Mouse (Mus musculus): ENCODE measurements around the gene Cox14.
"Not testable (repeated sequence)": the region's sequence is repeated elsewhere in the genome, so short reads cannot be mapped to it uniquely, and the experiment has no call there.

The Cox14 gene

GRCm38 (mm10) chr15:99710221-99711190 is 14.9 kb upstream of the Cox14 start:
- peak in 1 of 2 experiments; percentile 60 for DNase-seq

GRCm38 (mm10) chr15:99711491-99711890 is 13.9 kb upstream of the Cox14 start:
- DNase-seq, result no peak

- peak in 1 of 2 experiments; percentile 67 for DNase-seq
These were observed 12.5 kb upstream of the Cox14 start for GRCm38 (mm10) chr15:99712666-99713559.

DNA sequence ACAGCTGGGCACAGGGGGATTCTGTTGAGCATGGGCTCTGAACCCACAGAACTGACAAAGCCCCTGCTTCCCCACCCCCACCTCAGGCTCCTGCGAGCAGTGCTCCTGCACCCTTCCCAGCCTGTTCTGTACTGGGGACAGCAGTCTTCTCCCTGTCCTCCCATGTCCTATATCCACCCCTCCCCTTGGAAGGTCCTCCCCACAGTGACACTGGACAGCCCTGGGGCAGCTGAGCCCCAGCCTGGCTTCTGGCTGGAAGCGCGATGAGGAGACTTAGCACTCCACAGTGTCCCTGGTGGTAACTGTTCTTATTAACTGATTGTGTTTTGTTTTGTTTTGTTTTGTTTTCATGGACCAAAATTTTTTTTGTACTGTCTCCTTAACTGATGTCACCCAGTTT is 11.8 kb upstream of the Cox14 start:
- no peak for DNase-seq

DNA sequence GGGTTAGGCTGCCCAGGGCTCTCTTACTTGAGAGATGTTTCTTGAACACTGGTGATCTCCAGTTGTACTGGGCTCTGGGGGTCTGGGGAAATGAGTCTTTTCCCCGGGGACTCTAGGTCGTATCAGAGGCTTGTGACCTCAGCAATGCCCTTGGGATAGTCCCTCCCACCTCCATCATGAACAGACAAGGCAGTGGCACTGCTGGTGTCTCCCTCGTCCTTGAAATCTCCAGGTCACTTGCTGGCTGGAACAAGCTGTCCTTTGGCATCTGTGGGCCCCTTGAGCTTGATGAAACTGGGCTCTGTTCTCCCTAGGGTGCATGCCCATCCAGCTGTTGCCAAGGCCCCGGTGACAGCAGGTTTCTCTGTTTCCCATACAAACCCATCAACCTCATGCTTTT is 11.2 kb upstream of the Cox14 start:
- DNase-seq, result peak in 1 of 2 experiments; percentile 68

- DNase-seq, result peak; percentile 86 to 87
These were observed 10.6 kb upstream of the Cox14 start for GRCm38 (mm10) chr15:99714858-99715257.

DNA sequence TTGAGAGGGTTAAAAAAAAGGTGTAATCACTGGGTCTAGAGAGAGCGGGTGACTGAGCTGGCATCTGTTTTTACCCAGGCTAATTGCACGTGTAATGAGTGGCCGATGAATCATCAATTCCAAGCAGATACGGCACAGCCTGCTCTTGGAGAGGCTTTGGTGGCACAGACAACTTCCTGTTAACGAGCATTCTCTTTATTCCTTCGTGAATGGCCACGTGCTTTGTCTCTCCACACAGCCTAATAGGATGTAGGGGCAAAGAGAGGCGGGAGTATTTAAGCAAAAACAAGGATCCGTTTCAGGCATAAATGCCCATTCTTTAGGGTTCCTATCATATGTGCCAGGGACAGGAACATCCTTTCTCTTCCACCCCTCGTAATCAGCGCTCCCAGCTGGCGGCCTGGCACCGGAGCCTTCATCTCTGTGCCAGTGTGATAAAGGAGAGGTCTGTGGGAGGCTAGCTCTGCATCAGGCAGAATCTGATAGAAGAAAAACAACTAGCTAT is 10.0 kb upstream of the Cox14 start:
- DNase-seq, result peak in 1 of 2 experiments; percentile 38

DNA sequence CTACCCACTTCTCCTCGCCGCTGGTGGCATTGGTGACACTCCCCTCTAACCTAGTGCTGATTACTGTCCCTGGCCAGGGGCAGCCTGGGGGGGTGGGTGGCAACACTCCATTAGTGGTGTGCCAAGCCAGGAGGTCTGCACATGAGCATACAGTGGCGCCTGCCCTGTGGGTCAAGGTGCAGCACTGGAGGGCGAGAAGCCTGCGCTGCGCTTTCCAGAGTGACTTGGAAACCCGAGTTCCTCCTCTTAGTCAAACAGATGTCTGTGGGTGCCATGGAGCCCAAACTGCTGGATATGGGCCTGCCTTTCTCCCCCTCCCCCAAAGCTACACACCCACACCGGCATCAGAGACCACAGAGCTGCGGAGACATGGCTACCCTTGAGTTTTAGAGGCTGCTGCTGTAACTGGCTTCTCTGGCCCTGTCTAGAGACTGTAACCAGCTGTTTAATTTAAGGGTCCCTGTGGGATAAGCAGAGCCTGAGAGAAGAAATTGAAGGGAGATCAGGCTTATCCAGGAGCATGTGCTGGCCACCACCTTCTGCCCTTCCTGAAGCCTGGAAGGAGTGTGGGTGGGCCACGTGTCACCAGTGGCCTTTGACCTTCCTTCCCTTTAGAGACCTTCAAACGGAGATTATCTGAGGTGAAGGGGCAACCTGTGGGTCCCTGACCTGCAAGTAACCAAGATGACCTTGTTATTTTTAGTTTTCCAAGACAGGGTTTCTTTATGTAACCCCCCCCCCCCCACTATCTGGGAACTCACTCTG is 9.3 kb upstream of the Cox14 start:
- DNase-seq, result peak; percentile 71 to 91

DNA sequence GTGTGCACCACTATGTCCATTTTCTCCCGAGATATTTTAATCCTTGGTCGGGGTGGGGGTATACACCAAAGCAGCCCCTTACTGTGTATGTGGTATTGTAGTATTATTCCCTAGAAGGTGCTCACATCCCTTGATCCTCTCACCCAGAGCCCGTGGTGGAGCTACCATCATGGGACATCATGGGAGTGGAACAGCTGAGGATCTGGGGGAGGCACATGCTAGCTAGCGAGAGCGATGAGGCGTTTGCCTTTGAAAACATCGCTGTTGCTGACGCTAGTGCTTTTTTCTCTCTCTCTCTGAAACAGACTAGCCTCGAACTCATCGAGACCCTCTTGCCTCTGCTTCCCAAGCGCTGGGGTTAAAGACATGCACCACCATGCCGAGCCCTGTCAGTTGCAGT is 8.6 kb upstream of the Cox14 start:
- DNase-seq, result peak in 1 of 2 experiments; percentile 39

GRCm38 (mm10) chr15:99717386-99718334 is 7.8 kb upstream of the Cox14 start, which contains the start of gene Gpd1:
Gene Gpd1 (plus strand): TSS chr15:99717515.
- peak; percentile 84 to 93 for DNase-seq

DNA sequence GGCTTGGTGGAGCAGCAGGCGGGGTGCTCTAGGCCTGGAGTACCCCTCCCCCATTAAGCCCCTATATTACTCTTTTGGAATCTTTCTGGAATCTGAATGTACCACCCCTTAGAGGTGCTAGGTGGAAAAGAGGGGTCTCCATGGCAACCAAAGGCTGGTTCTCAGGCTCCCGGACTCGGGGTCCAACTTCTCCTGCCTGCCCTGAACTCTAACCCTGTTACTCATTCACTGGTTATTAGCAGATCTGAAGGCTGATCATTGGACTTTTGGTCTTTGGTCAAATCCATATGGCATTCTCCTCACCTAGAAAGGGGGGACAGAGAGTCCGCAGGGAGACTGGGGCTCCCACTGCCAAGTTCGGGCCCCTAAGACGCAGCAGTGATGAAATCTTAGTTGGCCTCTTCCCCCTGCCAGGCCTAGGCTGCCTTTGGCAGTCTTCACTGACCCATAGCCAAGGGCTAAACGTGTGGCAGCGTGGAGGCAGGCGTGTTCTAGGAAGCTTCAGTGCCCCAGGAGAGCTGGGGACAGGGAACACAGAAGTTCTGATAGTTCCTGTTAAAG is 6.9 kb upstream of the Cox14 start:
- peak; percentile 67 to 84 for DNase-seq

GRCm38 (mm10) chr15:99719865-99720264 is 5.6 kb upstream of the Cox14 start:
- DNase-seq, result no peak

DNA sequence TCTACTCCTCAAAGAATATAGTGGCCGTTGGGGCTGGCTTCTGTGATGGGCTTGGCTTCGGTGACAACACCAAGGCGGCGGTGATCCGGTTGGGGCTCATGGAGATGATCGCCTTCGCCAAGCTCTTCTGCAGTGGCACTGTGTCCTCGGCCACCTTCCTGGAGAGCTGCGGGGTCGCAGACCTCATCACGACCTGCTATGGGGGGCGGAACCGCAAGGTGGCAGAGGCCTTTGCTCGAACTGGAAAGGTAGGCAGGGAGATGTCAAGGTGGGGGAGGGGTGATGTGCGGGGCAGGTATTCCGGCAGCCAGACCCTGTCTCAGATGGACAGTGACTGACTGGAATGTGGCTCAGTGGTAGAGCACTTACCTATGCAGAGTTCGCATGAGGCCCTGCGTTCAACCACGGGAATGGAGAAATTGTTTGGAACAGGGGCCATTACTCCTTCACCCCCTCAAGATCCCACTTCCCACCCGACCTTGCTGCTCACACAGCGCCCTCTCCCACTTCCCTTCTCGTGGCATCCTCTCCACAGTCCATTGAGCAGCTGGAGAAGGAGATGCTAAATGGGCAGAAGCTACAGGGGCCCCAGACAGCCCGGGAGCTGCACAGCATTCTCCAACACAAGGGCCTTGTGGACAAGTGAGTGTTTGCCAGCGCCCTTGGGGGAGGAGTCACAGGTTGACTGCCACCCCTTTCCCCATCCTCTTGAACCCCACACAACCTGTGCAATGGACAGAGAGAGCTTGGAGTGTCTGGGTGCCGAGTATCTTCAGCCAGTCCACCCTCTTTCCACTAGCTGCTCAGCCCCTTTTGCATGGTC is 3.3 kb upstream of the Cox14 start:
- DNase-seq, result peak in 1 of 2 experiments; percentile 44

- DNase-seq, result no peak
These were observed 2.3 kb upstream of the Cox14 start for GRCm38 (mm10) chr15:99723120-99723514.

DNA sequence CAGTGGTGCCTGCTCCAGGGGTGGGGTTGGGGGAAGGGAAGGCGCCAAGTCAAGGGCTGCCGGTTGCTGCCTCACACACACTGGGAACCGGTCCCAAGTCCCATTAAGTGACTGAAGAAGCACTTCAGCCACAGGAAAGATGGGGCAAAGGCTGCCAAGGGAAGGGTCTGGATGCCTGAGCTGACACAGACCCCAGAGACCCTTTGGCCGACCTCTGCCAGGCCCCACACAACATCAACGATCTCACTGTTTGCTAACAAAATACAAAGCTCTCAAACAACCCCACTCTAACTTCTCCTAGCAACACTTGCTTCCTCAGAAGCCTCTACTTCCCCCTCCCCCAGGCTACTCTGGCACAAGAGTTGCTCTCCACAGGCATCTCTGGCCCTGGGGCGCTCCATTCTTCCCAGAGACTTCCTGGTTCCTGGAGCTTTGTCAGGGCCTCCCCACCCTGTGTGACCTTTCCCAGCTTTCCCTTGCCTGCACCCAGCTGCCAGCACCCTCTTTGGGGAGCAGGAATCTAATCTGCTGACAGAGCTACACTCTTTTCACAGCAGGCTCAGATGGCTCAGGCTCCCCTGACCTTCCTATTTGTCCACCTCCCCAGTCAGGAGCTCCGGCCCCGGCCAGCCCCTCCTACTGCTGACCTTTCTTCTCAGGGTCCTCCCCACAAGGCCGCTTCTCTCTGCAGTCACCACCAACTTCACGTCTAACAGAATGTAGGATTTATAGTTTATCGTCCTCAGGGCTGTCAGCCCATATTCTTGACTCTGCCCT is 1.7 kb upstream of the Cox14 start:
- DNase-seq, result peak; percentile 64 to 85

DNA sequence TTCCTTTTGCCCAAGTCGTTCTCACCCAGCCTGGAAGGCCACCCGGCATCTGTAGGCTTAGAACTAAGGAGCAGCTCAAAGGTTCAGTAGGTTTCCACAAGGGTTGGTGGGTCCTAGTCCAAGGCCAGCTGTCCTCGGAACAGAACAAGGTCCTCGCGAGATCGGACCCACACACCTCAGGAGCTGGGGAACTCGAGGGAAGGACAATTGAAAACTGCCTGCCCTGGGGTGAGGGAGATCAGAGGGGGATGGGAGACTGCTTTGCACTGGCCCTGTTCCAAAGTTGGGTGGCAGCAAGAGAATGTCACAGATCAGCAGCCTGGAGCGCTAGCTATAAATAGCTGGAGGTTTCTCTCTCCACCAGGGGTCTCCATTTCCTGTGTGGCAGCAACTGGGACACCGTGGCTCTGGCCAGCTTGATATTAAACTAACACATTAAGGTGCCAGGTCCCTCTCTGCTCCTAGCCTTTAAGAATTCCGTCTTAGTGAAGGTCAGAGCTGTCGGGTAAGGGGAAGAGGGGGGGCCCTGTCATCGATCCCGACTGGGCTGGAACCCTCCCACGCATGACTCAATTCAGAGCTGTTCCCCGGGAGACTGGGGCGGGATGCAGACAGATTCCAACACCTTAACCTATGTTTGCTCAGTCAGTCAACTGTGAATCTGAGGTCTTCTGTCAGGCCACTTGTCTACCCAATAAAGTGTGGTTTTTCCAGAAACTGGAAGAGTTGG is 961 bp upstream of the Cox14 start:
- peak; percentile 82 to 92 for DNase-seq

DNA sequence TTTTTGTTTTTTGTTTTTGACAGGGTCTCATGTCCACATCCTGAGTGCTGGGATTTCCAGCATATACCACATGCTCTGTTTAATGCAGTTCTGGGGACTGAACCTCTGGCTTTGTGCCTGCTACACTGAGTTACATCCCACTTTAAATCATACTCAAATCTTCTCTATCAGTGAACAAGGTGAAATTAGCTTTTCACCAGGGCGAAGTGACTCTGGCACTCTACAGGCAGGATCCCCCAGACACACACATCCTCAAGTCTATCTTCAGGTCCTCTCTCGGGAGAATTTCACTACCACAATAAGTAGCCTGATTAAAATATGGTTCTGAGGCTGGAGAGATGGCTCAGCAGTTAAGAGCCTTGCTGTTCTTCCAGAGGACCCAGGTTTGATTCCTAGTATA is 1.1 kb downstream of the Cox14 start:
- DNase-seq, result no peak

DNA sequence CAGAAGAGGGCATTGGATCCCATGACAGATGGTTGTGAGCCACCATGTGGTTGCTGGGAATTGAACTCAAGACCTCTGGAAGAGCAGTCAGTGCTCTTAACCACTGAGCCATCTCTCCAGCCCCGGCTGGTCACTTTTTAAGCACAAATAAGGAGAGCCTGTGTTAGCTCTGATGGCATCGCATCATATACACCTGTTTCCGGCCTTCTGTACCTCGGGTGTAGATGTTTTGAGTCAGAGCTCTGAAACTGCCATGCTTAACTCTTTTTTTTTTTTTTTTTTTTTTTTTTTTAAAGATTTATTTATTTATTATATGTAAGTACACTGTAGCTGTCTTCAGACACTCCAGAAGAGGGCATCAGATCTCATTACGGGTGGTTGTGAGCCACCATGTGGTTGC is 1.6 kb downstream of the Cox14 start:
- DNase-seq, result not testable (repeated sequence)
